Mouse (Mus musculus): ENCODE measurements around the gene Gfra1. TPM values are rescaled to one million over a fixed set of nuclear protein-coding genes. Genes with fewer than 3 reads are reported as not detected.

The Gfra1 gene
- polyA plus RNA-seq, 1 experiment, result not detected

- Histone ChIP-seq H3K4me3 (ENCODE audit: insufficient read depth, low read length) (no peak overlapping the region), H3K27ac (ENCODE audit: insufficient read depth, low read depth, low read length) (no peak overlapping the region), H3K4me1 (ENCODE audit: control insufficient read depth, insufficient read depth, low read length) (no peaks in the 10 kb centered on the region)
- TF ChIP-seq POLR2A (IDR thresholded peaks at IDR 0.05; ENCODE audit: borderline replicate concordance, low read depth, low read length), result no peak
- TF ChIP-seq CTCF (IDR thresholded peaks at IDR 0.05; ENCODE audit: low read depth, low read length), result no peak
Measured at GRCm38 (mm10) chr19:58205470-58205869, 250.2 kb downstream of the Gfra1 start.

DNA sequence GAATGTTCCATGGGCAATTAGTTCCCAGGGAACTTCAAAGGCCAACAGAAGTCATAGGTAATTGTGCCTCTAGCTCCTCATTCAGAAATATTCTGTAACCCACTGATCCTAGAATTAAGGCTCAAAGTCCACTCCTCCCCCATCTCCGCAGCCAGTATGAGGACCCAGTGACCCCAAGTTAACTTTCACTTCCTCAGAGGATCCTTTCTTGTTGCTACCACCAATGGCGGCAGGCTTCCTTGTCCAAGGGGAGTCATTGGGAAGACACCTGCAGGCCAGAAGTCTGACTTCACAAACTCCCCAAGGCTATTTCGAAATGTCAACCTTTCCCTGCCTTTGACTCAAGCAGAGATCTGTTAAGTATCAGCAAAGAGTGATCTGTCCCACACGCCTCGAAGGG, 253.1 kb downstream of the Gfra1 start:
- TF ChIP-seq POLR2A (IDR thresholded peaks at IDR 0.05; ENCODE audit: borderline replicate concordance, low read depth, low read length) (no peak), CTCF (IDR thresholded peaks at IDR 0.05; ENCODE audit: low read depth, low read length) (no peak)
- Histone ChIP-seq H3K27ac (ENCODE audit: insufficient read depth, low read depth, low read length) (no peak overlapping the region), H3K4me3 (ENCODE audit: insufficient read depth, low read length) (no peak overlapping the region), H3K4me1 (ENCODE audit: control insufficient read depth, insufficient read depth, low read length) (no peaks in the 10 kb centered on the region)

DNA sequence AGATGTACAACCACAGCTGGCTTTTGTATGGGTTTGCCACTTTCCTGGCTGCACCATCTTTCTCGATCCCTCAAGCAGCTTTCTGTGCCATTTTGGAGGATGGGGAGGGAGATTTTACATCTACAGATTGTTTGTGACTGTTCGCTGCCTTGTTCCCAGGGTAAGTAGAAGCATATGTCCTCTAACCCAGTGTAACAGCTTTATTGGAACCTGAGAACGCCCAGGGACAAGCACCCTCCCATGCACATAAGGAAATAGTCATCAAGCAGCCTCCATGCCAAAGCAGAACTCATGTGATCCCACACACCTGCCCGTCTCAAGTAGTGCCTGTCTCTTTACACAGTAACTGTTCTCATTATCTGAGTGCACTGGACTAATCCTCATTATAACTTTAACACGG, 256.0 kb downstream of the Gfra1 start:
- Histone ChIP-seq H3K4me1 (ENCODE audit: control insufficient read depth, insufficient read depth, low read length) (no peaks in the 10 kb centered on the region), H3K27ac (ENCODE audit: insufficient read depth, low read depth, low read length) (no peak overlapping the region), H3K4me3 (ENCODE audit: insufficient read depth, low read length) (no peak overlapping the region)
- TF ChIP-seq POLR2A (IDR thresholded peaks at IDR 0.05; ENCODE audit: borderline replicate concordance, low read depth, low read length) (no peak), CTCF (IDR thresholded peaks at IDR 0.05; ENCODE audit: low read depth, low read length) (no peak)

GRCm38 (mm10) chr19:58193733-58194456, 261.8 kb downstream of the Gfra1 start:
- no peak for TF ChIP-seq POLR2A (IDR thresholded peaks at IDR 0.05; ENCODE audit: borderline replicate concordance, low read depth, low read length)
- no peak for TF ChIP-seq CTCF (IDR thresholded peaks at IDR 0.05; ENCODE audit: low read depth, low read length)
- no peak overlapping the region for H3K4me3 ChIP-seq (ENCODE audit: insufficient read depth, low read length)
- no peaks in the 10 kb centered on the region for H3K4me1 ChIP-seq (ENCODE audit: control insufficient read depth, insufficient read depth, low read length)
- H3K27ac ChIP-seq (ENCODE audit: insufficient read depth, low read depth, low read length), result no peak overlapping the region

DNA sequence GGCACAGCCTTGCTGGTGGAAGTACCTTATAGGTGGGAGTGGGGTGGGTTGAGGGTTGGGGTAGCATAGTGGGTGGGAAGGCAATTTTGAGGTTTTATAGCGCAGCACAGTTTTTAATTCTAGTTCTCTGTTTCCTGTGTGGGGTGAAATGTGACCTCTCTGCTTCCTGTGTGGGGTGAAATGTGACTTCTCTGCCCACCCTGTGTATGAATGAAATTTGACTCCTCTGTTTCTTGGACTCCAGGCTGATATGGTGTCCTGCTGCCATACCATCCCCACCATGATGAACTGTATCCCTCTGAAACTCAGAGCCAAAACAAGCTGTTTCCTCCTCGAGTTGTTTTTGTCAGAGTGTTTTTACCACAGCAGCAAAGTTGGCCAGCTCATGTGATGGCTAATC, 264.8 kb downstream of the Gfra1 start:
- Histone ChIP-seq H3K4me3 (ENCODE audit: insufficient read depth, low read length) (no peak overlapping the region), H3K27ac (ENCODE audit: insufficient read depth, low read depth, low read length) (no peak overlapping the region), H3K4me1 (ENCODE audit: control insufficient read depth, insufficient read depth, low read length) (no peaks in the 10 kb centered on the region)
- TF ChIP-seq CTCF (IDR thresholded peaks at IDR 0.05; ENCODE audit: low read depth, low read length) (no peak), POLR2A (IDR thresholded peaks at IDR 0.05; ENCODE audit: borderline replicate concordance, low read depth, low read length) (no peak)

DNA sequence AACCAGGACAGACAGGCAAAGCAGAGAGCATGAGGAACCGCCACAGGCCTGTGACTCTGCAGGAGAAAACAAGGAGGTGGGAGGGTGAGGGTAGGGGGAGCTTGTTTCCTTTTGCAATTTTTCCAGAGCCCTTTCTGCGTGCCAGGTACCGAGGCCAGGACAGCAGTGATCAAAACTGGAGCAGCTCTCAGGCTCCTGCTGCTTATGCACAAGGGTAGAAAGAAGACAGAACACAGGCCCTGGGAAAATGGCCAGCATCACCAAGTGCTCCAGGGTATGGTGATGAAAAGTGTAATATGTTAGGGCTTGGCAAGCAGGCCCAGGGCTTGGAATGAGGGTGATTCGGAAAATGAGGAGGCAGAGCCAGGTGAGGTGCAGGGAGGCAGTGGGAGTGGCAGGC, 269.2 kb downstream of the Gfra1 start:
- H3K27ac ChIP-seq (ENCODE audit: insufficient read depth, low read depth, low read length), result no peak overlapping the region
- no peak overlapping the region for H3K4me3 ChIP-seq (ENCODE audit: insufficient read depth, low read length)
- no peak for TF ChIP-seq CTCF (IDR thresholded peaks at IDR 0.05; ENCODE audit: low read depth, low read length)
- no peak for TF ChIP-seq POLR2A (IDR thresholded peaks at IDR 0.05; ENCODE audit: borderline replicate concordance, low read depth, low read length)
- no peaks in the 10 kb centered on the region for H3K4me1 ChIP-seq (ENCODE audit: control insufficient read depth, insufficient read depth, low read length)

Other genes with a start within 250 kb of the Gfra1 start
- gene Ccdc172, start 56.1 kb upstream of the Gfra1 start, polyA plus RNA-seq (2012; ENCODE audit: insufficient read depth, insufficient read length, missing spikeins), result not detected in 2 replicates
- not detected in 2 replicates for gene Pnlip, start 196.6 kb upstream of the Gfra1 start, polyA plus RNA-seq (2012; ENCODE audit: insufficient read depth, insufficient read length, missing spikeins)

Measured in bone marrow macrophage, adult 2 months (primary cell).